Mouse (Mus musculus) bone marrow, adult 2 months (tissue): ENCODE measurements around the gene Rrbp1.

Experiments
- CTCF ChIP-seq: fragments of 200-500 bp; IDR thresholded peaks from 2 replicates; pipeline ENCODE4 v1.5.1; 2011; ENCODE audit warnings: low read length, control low read depth; ENCODE audit not compliant: control insufficient read depth, insufficient read depth
- POLR2A ChIP-seq: fragments of 200-500 bp; IDR thresholded peaks from 2 replicates; pipeline ENCODE4 v1.6.1; 2011; ENCODE audit warnings: low read depth, mild to moderate bottlenecking, control low read depth, low read length, borderline replicate concordance; ENCODE audit not compliant: control insufficient read depth

GRCm38 (mm10) chr2:143955746-143956145 is 55.3 kb downstream of the Rrbp1 start:
- TF ChIP-seq POLR2A (no peak), CTCF (no peak)
